Mouse (Mus musculus) liver, embryonic 15.5 days (tissue): ENCODE data around the gene Commd3. TPM values are rescaled to one million over a fixed set of nuclear protein-coding genes. Genes with fewer than 3 reads are reported as not detected.
A peak's percentile ranks its signal among the peaks of the same experiment; 100 is the strongest.

ENCODE experiments used
- ATAC-seq: fragments of 200-750 bp; cut with Nextera tagmentation; 2 replicates; pipeline ENCODE4 v1.8.0; 2017; ENCODE audit warnings: moderate number of reproducible peaks, mild to moderate bottlenecking, moderate library complexity; ENCODE audit not compliant: insufficient read depth
- H3K27ac ChIP-seq: fragments of 300-500 bp; sonication (generic); replicated peaks from 2 replicates; pipeline ENCODE4 v1.5.1; 2015; ENCODE audit warnings: mild to moderate bottlenecking, inconsistent platforms
- H3K27me3 ChIP-seq: fragments of 300-500 bp; sonication (generic); 2 replicates; pipeline ENCODE4 v1.6.1; 2015; ENCODE audit warnings: mild to moderate bottlenecking, inconsistent platforms
- H3K36me3 ChIP-seq: fragments of 300-500 bp; sonication (generic); replicated peaks from 2 replicates; pipeline ENCODE4 v1.6.1; 2015; ENCODE audit warnings: moderate library complexity, mild to moderate bottlenecking, inconsistent platforms
- H3K4me1 ChIP-seq: fragments of 300-500 bp; sonication (generic); replicated peaks from 2 replicates; pipeline ENCODE4 v1.6.1; 2015; ENCODE audit warnings: inconsistent platforms
- H3K4me2 ChIP-seq: fragments of 300-500 bp; sonication (generic); 2 replicates; pipeline ENCODE4 v1.6.1; 2015; ENCODE audit warnings: moderate library complexity, mild to moderate bottlenecking, inconsistent platforms
- H3K4me3 ChIP-seq: fragments of 300-500 bp; sonication (generic); replicated peaks from 2 replicates; pipeline ENCODE4 v1.5.1; 2015; ENCODE audit warnings: mild to moderate bottlenecking, inconsistent platforms
- H3K9ac ChIP-seq: fragments of 300-500 bp; sonication (generic); 2 replicates; pipeline ENCODE4 v1.6.1; 2015; ENCODE audit warnings: moderate library complexity, mild to moderate bottlenecking, inconsistent platforms
- H3K9me3 ChIP-seq: fragments of 300-500 bp; sonication (generic); replicated peaks from 2 replicates; pipeline ENCODE4 v1.6.1; 2016; ENCODE audit warnings: inconsistent platforms
- WGBS: fragments of 180-500 bp; shearing (Covaris S2); methylation state at CpG from one replicate; pipeline ENCODE4 v1.1.7; 2015; ENCODE audit warnings: mixed read lengths; ENCODE audit not compliant: insufficient replicate concordance; 5-methylcytosine and 5-hydroxymethylcytosine counted together
- polyA plus RNA-seq: library from polyadenylated mRNA; unstranded; fragments of >200 nt; fragmentation: Nextera tagmentation; extraction: Ambion mirVana; gene quantifications from 2 replicates; pipeline ENCODE4 v1.2.1, GENCODE M21; 2015

Gene Commd3
- polyA plus RNA-seq, 1 experiment from 2014 or later, result 85.1 TPM

- Histone ChIP-seq H3K9ac (peak overlapping the region; percentile 62), H3K36me3 (no peaks in the 10 kb centered on the region), H3K4me2 (peak overlapping the region; percentile 86), H3K9me3 (no peaks in the 10 kb centered on the region), H3K27me3 (peaks cover 73% of the 10 kb centered on the region), H3K4me3 (peak overlapping the region; percentile 67), H3K27ac (peak overlapping the region; percentile 71), H3K4me1 (peaks cover 41% of the 10 kb centered on the region)
- 17% methylated on average over 42 of the region's 42 CpGs for WGBS
- no peak for ATAC-seq
Observed at GRCm38 (mm10) chr2:18675681-18676456, 3.7 kb downstream of the Commd3 start.

- under 1% methylated on average over 60 of the region's 64 CpGs for WGBS
- peak overlapping the region; percentile 71 for H3K27ac ChIP-seq
- no peaks in the 10 kb centered on the region for H3K36me3 ChIP-seq
- peaks cover 45% of the 10 kb centered on the region for H3K4me1 ChIP-seq
- H3K4me2 ChIP-seq, result peak overlapping the region; percentile 86
- peaks cover 76% of the 10 kb centered on the region for H3K27me3 ChIP-seq
- peak overlapping the region; percentile 67 for H3K4me3 ChIP-seq
- no peaks in the 10 kb centered on the region for H3K9me3 ChIP-seq
- peak; percentile 58 for ATAC-seq
- H3K9ac ChIP-seq, result peak overlapping the region; percentile 62
Observed at GRCm38 (mm10) chr2:18676457-18676935, 4.3 kb downstream of the Commd3 start.

GRCm38 (mm10) chr2:18676936-18677491 lies 4.8 kb downstream of the Commd3 start, which contains the start of gene Bmi1:
TSS of gene Bmi1 (plus strand) at chr2:18677018.
- peak within 1 kb of the TSS; percentile 67 for H3K4me3 ChIP-seq
- H3K27me3 ChIP-seq, result peaks cover 75% of the 10 kb centered on the region
- peak; percentile 53 for ATAC-seq
- H3K4me1 ChIP-seq, result peaks cover 45% of the 10 kb centered on the region
- no peaks in the 10 kb centered on the region for H3K36me3 ChIP-seq
- peak within 1 kb of the TSS; percentile 62 for H3K9ac ChIP-seq
- H3K9me3 ChIP-seq, result no peaks in the 10 kb centered on the region
- 0% methylated on average over 56 of the region's 77 CpGs for WGBS
- peak within 1 kb of the TSS; percentile 71 for H3K27ac ChIP-seq
- peak within 1 kb of the TSS; percentile 86 for H3K4me2 ChIP-seq

- Histone ChIP-seq H3K4me2 (peak overlapping the region; percentile 86), H3K27ac (no peak overlapping the region), H3K9ac (peak overlapping the region; percentile 62), H3K4me3 (peak overlapping the region; percentile 67), H3K27me3 (peaks cover 70% of the 10 kb centered on the region), H3K9me3 (no peaks in the 10 kb centered on the region), H3K36me3 (no peaks in the 10 kb centered on the region), H3K4me1 (peaks cover 42% of the 10 kb centered on the region)
- under 1% methylated on average over 54 of the region's 55 CpGs for WGBS
- ATAC-seq, result no peak
Observed at GRCm38 (mm10) chr2:18677631-18678471, 5.7 kb downstream of the Commd3 start.

- Histone ChIP-seq H3K4me3 (no peak overlapping the region), H3K27ac (no peak overlapping the region), H3K36me3 (peaks cover 7% of the 10 kb centered on the region; the same call in 1 of the 2 replicates), H3K9me3 (no peaks in the 10 kb centered on the region), H3K4me1 (peaks cover 30% of the 10 kb centered on the region), H3K4me2 (no peak overlapping the region), H3K27me3 (peaks cover 74% of the 10 kb centered on the region), H3K9ac (no peak overlapping the region)
- 53% methylated on average over 2 of the region's 2 CpGs for WGBS
- no peak for ATAC-seq
Observed at GRCm38 (mm10) chr2:18679701-18680100, 7.5 kb downstream of the Commd3 start.

- no peak overlapping the region for H3K27ac ChIP-seq
- no peaks in the 10 kb centered on the region for H3K9me3 ChIP-seq
- H3K4me3 ChIP-seq, result peak overlapping the region; percentile 34
- 1% methylated on average over 4 of the region's 4 CpGs for WGBS
- peak overlapping the region; percentile 62 for H3K4me2 ChIP-seq
- peaks cover 72% of the 10 kb centered on the region for H3K27me3 ChIP-seq
- no peak for ATAC-seq
- peaks cover 30% of the 10 kb centered on the region for H3K4me1 ChIP-seq
- H3K9ac ChIP-seq, result no peak overlapping the region
- H3K36me3 ChIP-seq, result peaks cover 7% of the 10 kb centered on the region; the same call in 1 of the 2 replicates
Observed at GRCm38 (mm10) chr2:18680501-18680900, 8.3 kb downstream of the Commd3 start.

GRCm38 (mm10) chr2:18680961-18681360 lies 8.8 kb downstream of the Commd3 start:
- Histone ChIP-seq H3K36me3 (peaks cover 7% of the 10 kb centered on the region; the same call in 1 of the 2 replicates), H3K4me3 (peak overlapping the region; percentile 34), H3K9me3 (no peaks in the 10 kb centered on the region), H3K27ac (no peak overlapping the region), H3K4me2 (peak overlapping the region; percentile 62), H3K4me1 (peaks cover 26% of the 10 kb centered on the region), H3K27me3 (peaks cover 70% of the 10 kb centered on the region), H3K9ac (no peak overlapping the region)
- ATAC-seq, result no peak
- 5% methylated on average over 28 of the region's 29 CpGs for WGBS

- no peak overlapping the region for H3K4me3 ChIP-seq
- H3K4me1 ChIP-seq, result peaks cover 17% of the 10 kb centered on the region
- 68% methylated on average over 5 of the region's 5 CpGs for WGBS
- no peak for ATAC-seq
- no peak overlapping the region for H3K4me2 ChIP-seq
- no peaks in the 10 kb centered on the region for H3K9me3 ChIP-seq
- H3K27ac ChIP-seq, result no peak overlapping the region
- H3K27me3 ChIP-seq, result peaks cover 72% of the 10 kb centered on the region
- H3K36me3 ChIP-seq, result peaks cover 7% of the 10 kb centered on the region; the same call in 1 of the 2 replicates
- no peak overlapping the region for H3K9ac ChIP-seq
Observed at GRCm38 (mm10) chr2:18684062-18684461, 11.9 kb downstream of the Commd3 start.

- Histone ChIP-seq H3K36me3 (peaks cover 7% of the 10 kb centered on the region; the same call in 1 of the 2 replicates), H3K4me3 (no peak overlapping the region), H3K4me1 (peaks cover 21% of the 10 kb centered on the region), H3K27ac (no peak overlapping the region), H3K9me3 (no peaks in the 10 kb centered on the region), H3K27me3 (peaks cover 72% of the 10 kb centered on the region), H3K9ac (no peak overlapping the region), H3K4me2 (no peak overlapping the region)
- 39% methylated on average over 6 of the region's 6 CpGs for WGBS
- ATAC-seq, result no peak
Observed at GRCm38 (mm10) chr2:18686386-18686785, 14.2 kb downstream of the Commd3 start.

GRCm38 (mm10) chr2:18686826-18687519 lies 14.8 kb downstream of the Commd3 start:
- Histone ChIP-seq H3K36me3 (peaks cover 7% of the 10 kb centered on the region; the same call in 1 of the 2 replicates), H3K27me3 (peaks cover 73% of the 10 kb centered on the region), H3K9ac (no peak overlapping the region), H3K4me2 (no peak overlapping the region), H3K4me3 (no peak overlapping the region), H3K27ac (no peak overlapping the region), H3K4me1 (peaks cover 21% of the 10 kb centered on the region), H3K9me3 (no peaks in the 10 kb centered on the region)
- WGBS, result 24% methylated on average over 8 of the region's 8 CpGs
- no peak for ATAC-seq
